Comparison of ENCODE assay signal across 26 mouse cellular contexts in the genomic region with DNA sequence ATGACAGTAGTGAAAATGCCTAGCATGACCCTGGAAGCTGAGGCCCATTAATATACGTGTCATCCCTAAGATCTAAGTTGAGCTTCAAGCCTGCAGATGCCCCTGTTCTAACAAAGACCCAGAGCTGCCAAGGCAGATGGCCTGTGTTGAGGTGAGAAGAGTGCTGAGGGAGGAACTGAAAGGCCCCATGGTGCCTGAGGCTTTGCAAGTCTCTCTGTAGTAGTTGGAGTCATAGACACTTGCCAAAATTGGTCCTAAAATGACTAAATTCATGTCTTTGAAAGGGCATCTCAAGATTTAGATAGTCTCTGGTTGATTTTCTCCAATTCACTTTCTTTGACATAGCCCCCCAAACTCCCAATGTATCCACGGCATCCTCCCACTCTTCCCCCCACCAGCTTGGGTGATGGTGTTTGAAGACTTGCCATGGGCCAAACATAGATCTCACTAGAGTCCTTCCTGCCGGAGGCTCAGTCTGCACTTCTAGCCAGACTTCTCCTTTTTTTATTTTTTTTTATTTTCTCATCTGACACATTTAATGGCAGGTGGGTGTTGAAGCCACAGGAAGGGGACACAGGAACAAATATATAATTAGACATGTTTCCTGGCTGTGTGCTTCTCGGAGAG.
DNase-seq lines count a peak whose midpoint lies in the region; ATAC-seq and TF ChIP-seq lines count a peak whose summit lies in the region.
"Had no signal": no experiment of that assay in that cellular context is flagged by ENCODE, and none has a peak within 500 bp of the region (broad histone marks: within the 10 kb centered on the region; RNA-seq: fewer than 3 reads in every experiment).

No protein-coding gene starts in this region.

- no peak for TF ChIP-seq CTCF in cerebellum, adult 2 months (IDR thresholded peaks at IDR 0.05; ENCODE audit: borderline replicate concordance, insufficient read depth, low read depth, low read length)

- 11% methylated on average over 4 of the region's 4 CpGs for WGBS in cerebellum, adult 2 months

- peak overlapping the region; percentile 55 for H3K27ac ChIP-seq in cerebellum, adult 2 months (ENCODE audit: insufficient read depth, low read length)
- H3K27ac ChIP-seq: forebrain, embryonic 15.5 days; heart, adult 2 months; hindbrain, postnatal 0 days; intestine, embryonic 15.5 days; kidney, postnatal 0 days; limb, embryonic 10.5 days; limb, embryonic 15.5 days; liver, embryonic 14.5 days; macrophage; midbrain, embryonic 10.5 days; midbrain, embryonic 15.5 days; neural tube, embryonic 15.5 days had no signal

- peak; percentile 50; the same call in 1 of the 2 replicates for ATAC-seq in frontal cortex, adult (ENCODE audit: low TSS enrichment)
- ATAC-seq in megakaryocyte, adult 5-6 weeks (ENCODE audit: poor library complexity, severe bottlenecking) = peak; percentile 34; the same call in 1 of the 2 replicates
- ATAC-seq: forebrain, embryonic 15.5 days; hindbrain, postnatal 0 days; intestine, embryonic 15.5 days; midbrain, embryonic 15.5 days had no signal

- no peak for DNase-seq in frontal cortex, postnatal 36 days (ENCODE audit: low spot score in 2 of 2)
- peak; percentile 73 to 85 for DNase-seq in cerebellum, adult 2 months
- DNase-seq in cerebellum, postnatal 14 days = peak; percentile 48 to 58
- DNase-seq in spleen, adult 18-20 months = no peak
- no peak for DNase-seq in kidney, postnatal 36 days
- DNase-seq in heart, postnatal 10 days = no peak
- DNase-seq: adrenal gland, postnatal 10 days; heart, adult 2 months; lung, adult 2 months; lung, postnatal 10 days; thymus, adult 2 months; thymus, postnatal 36 days had no signal

- TF ChIP-seq POLR2A in cerebellum, adult 2 months (IDR thresholded peaks at IDR 0.05; ENCODE audit: borderline replicate concordance, insufficient read depth, low read length) = no peak

- H3K4me3 ChIP-seq in cerebellum, adult 2 months (replicated peaks; ENCODE audit: insufficient read depth, low read depth, low read length) = no peak overlapping the region
- H3K4me3 ChIP-seq: forebrain, embryonic 15.5 days; heart, adult 2 months; heart, embryonic 12.5 days; intestine, embryonic 15.5 days; limb, embryonic 10.5 days; limb, embryonic 15.5 days; midbrain, embryonic 10.5 days; midbrain, embryonic 15.5 days; neural tube, embryonic 15.5 days had no signal

- intact Hi-C loops in heart, postnatal 10 days (cut with DNase I) = no loop called here

- peaks cover 2% of the 10 kb centered on the region; the same call in 1 of the 2 replicates for H3K4me1 ChIP-seq in cerebellum, adult 2 months (ENCODE audit: control insufficient read depth, insufficient read depth, low read length)
- H3K4me1 ChIP-seq: forebrain, embryonic 15.5 days; heart, embryonic 12.5 days; intestine, embryonic 15.5 days; limb, embryonic 10.5 days; limb, embryonic 15.5 days; midbrain, embryonic 10.5 days; midbrain, embryonic 15.5 days; neural tube, embryonic 15.5 days had no signal

- no peaks in the 10 kb centered on the region; the same call in 1 of the 2 replicates for H3K27me3 ChIP-seq in cerebellum, adult 2 months (ENCODE audit: control insufficient read depth, insufficient read depth, low read length)
- H3K27me3 ChIP-seq: forebrain, embryonic 15.5 days; heart, embryonic 12.5 days; intestine, embryonic 15.5 days; limb, embryonic 15.5 days; midbrain, embryonic 15.5 days; neural tube, embryonic 15.5 days had no signal

Comparison
In these comparisons a context has a peak if more than half of its experiments do, and no peak if none do; other contexts are left out.
1. DNase-seq: peak in cerebellum, adult 2 months (2 of 2) and cerebellum, postnatal 14 days (2 of 2); none in frontal cortex, postnatal 36 days (0 of 2), spleen, adult 18-20 months (0 of 2), kidney, postnatal 36 days (0 of 2) and heart, postnatal 10 days (0 of 2).